In genomic region chr11:44560396-44560795, GRCm38 (mm10) we compare ENCODE assay signal across 23 mouse cellular contexts. TPM values are rescaled to one million over a fixed set of nuclear protein-coding genes. Genes with fewer than 3 reads are reported as not detected.
A peak's percentile ranks its signal among the peaks of the same experiment; 100 is the strongest.
DNase-seq lines count a peak whose midpoint lies in the region; ATAC-seq lines count a peak whose summit lies in the region.
"Had no signal": no experiment of that assay in that cellular context is flagged by ENCODE, and none has a peak within 500 bp of the region (broad histone marks: within the 10 kb centered on the region; RNA-seq: fewer than 3 reads in every experiment).

No protein-coding gene starts in this region.

- peaks cover 36% of the 10 kb centered on the region for H3K36me3 ChIP-seq in heart, embryonic 11.5 days (ENCODE audit: control insufficient read depth, insufficient read depth, low read length)
- peaks cover 37% of the 10 kb centered on the region; the same call in 1 of the 2 replicates for H3K36me3 ChIP-seq in midbrain, embryonic 15.5 days (replicated peaks)

- no peak overlapping the region for H3K27ac ChIP-seq in heart, embryonic 11.5 days (ENCODE audit: low read depth, low read length)
- H3K27ac ChIP-seq in midbrain, embryonic 15.5 days: no peak overlapping the region
- H3K27ac ChIP-seq: embryonic facial prominence, embryonic 10.5 days; hindbrain, embryonic 14.5 days; kidney, postnatal 0 days; limb, embryonic 12.5 days; liver, embryonic 13.5 days; midbrain, embryonic 12.5 days had no signal

- no peak overlapping the region for H3K9ac ChIP-seq in heart, embryonic 11.5 days (ENCODE audit: low read depth, low read length)
- H3K9ac ChIP-seq in midbrain, embryonic 15.5 days: no peak overlapping the region
- H3K9ac ChIP-seq: hindbrain, embryonic 14.5 days; limb, embryonic 12.5 days; liver, embryonic 13.5 days; midbrain, embryonic 12.5 days had no signal

- H3K4me3 ChIP-seq in heart, embryonic 11.5 days (ENCODE audit: low read depth, low read length): no peak overlapping the region
- H3K4me3 ChIP-seq in midbrain, embryonic 15.5 days: no peak overlapping the region
- H3K4me3 ChIP-seq: embryonic facial prominence, embryonic 10.5 days; limb, embryonic 12.5 days; liver, embryonic 13.5 days; midbrain, embryonic 12.5 days had no signal

- peak; percentile 57 for DNase-seq in cerebellum, adult 11-12 months
- peak; percentile 88 for DNase-seq in heart, adult 11 months
- DNase-seq in cerebellum, adult 9-10 months: peak; percentile 55
- peak; percentile 12 for DNase-seq in gonadal fat pad, adult 2 months (ENCODE audit: low read depth)
- DNase-seq in adrenal gland, postnatal 14 days: no peak
- DNase-seq: adrenal gland, postnatal 25 days; gastrocnemius, postnatal 36 days; heart, postnatal 4 days; kidney, adult 2 months; liver, embryonic 13.5 days; lung, adult 2 months; lung, postnatal 14 days; right cerebral cortex, postnatal 25 days; spleen, adult 18-20 months had no signal

- no peak overlapping the region for H3K4me2 ChIP-seq in heart, embryonic 11.5 days
- no peak overlapping the region for H3K4me2 ChIP-seq in midbrain, embryonic 15.5 days
- H3K4me2 ChIP-seq: hindbrain, embryonic 14.5 days; limb, embryonic 12.5 days; liver, embryonic 13.5 days; midbrain, embryonic 12.5 days had no signal

- WGBS in heart, embryonic 11.5 days (ENCODE audit: insufficient replicate concordance): 95% methylated on average over 8 of the region's 8 CpGs
- WGBS in midbrain, embryonic 15.5 days: 93% methylated on average over 8 of the region's 8 CpGs

- H3K27me3 ChIP-seq in heart, embryonic 11.5 days (ENCODE audit: control insufficient read depth, insufficient read depth, low read length): no peaks in the 10 kb centered on the region
- H3K27me3 ChIP-seq in midbrain, embryonic 15.5 days (replicated peaks): no peaks in the 10 kb centered on the region
- H3K27me3 ChIP-seq: limb, embryonic 12.5 days; liver, embryonic 13.5 days; midbrain, embryonic 12.5 days had no signal

- H3K9me3 ChIP-seq in heart, embryonic 11.5 days (replicated peaks; ENCODE audit: control insufficient read depth, low read length): no peaks in the 10 kb centered on the region
- no peaks in the 10 kb centered on the region for H3K9me3 ChIP-seq in midbrain, embryonic 15.5 days
- H3K9me3 ChIP-seq: embryonic facial prominence, embryonic 10.5 days; limb, embryonic 12.5 days; liver, embryonic 13.5 days; midbrain, embryonic 12.5 days had no signal

- H3K4me1 ChIP-seq in heart, embryonic 11.5 days (ENCODE audit: control insufficient read depth, insufficient read depth, low read length): no peaks in the 10 kb centered on the region
- H3K4me1 ChIP-seq in midbrain, embryonic 15.5 days: no peaks in the 10 kb centered on the region
- H3K4me1 ChIP-seq: embryonic facial prominence, embryonic 10.5 days; limb, embryonic 12.5 days; liver, embryonic 13.5 days; midbrain, embryonic 12.5 days had no signal

- ATAC-seq in cerebellum, adult (ENCODE audit: insufficient number of reproducible peaks, low FRiP score, low TSS enrichment): no peak
- no peak for ATAC-seq in heart, embryonic 11.5 days (replicated peaks; ENCODE audit: insufficient number of reproducible peaks, low FRiP score, low TSS enrichment)
- no peak for ATAC-seq in midbrain, embryonic 15.5 days (replicated peaks)
- ATAC-seq: inflammation-experienced regulatory T-cells, adult 6 months had no signal

RNA-seq across cellular contexts. Expression of gene Rnf145, which starts 41.6 kb away (rescaled TPM):
- polyA plus RNA-seq in heart, embryonic 11.5 days (2014; fragmentation: Nextera tagmentation; extraction: Ambion mirVana): 60.4 and 64.4 TPM in 2 replicates
- 63.6 and 66.0 TPM in 2 replicates for polyA plus RNA-seq in gonadal fat pad, adult 2 months (2012; rRNA removed)
- 123 and 128 TPM in 2 replicates for polyA plus RNA-seq in midbrain, embryonic 15.5 days (2015; fragmentation: Nextera tagmentation; extraction: Ambion mirVana)
- 62.1 and 62.6 TPM in 2 replicates for total RNA-seq in adrenal gland, postnatal 14 days (2021)

RNA-seq across cellular contexts. Expression of gene Ebf1, which starts 56.7 kb away (rescaled TPM):
- 14.5 and 16.1 TPM in 2 replicates for polyA plus RNA-seq in heart, embryonic 11.5 days (2014; fragmentation: Nextera tagmentation; extraction: Ambion mirVana)
- 36.0 and 43.7 TPM in 2 replicates for polyA plus RNA-seq in gonadal fat pad, adult 2 months (2012; rRNA removed)
- polyA plus RNA-seq in midbrain, embryonic 15.5 days (2015; fragmentation: Nextera tagmentation; extraction: Ambion mirVana): 66.6 and 68.9 TPM in 2 replicates
- 35.5 and 50.8 TPM in 2 replicates for total RNA-seq in adrenal gland, postnatal 14 days (2021)
